Mouse (Mus musculus): ENCODE measurements around the gene Shcbp1l. TPM values are rescaled to one million over a fixed set of nuclear protein-coding genes. Genes with fewer than 3 reads are reported as not detected.
"Not testable (repeated sequence)": the region's sequence is repeated elsewhere in the genome, so short reads cannot be mapped to it uniquely, and the experiment has no call there.

Shcbp1l gene
- polyA plus RNA-seq, 1 experiment from 2014 or later = 0.41 TPM

GRCm38 (mm10) chr1:153461796-153462195 lies 36.8 kb downstream of the Shcbp1l start:
- Histone ChIP-seq H3K9me3 (no peaks in the 10 kb centered on the region), H3K27me3 (no peaks in the 10 kb centered on the region), H3K36me3 (peaks cover 81% of the 10 kb centered on the region), H3K27ac (replicated peaks) (no peak overlapping the region), H3K4me1 (no peaks in the 10 kb centered on the region), H3K9ac (replicated peaks) (no peak overlapping the region), H3K4me3 (no peak overlapping the region), H3K4me2 (replicated peaks) (no peak overlapping the region)
- 85% methylated on average over 1 of the region's 1 CpGs for WGBS
- ATAC-seq (replicated peaks) = no peak

GRCm38 (mm10) chr1:153479296-153479695 lies 54.3 kb downstream of the Shcbp1l start:
- WGBS = 75% methylated on average over 1 of the region's 1 CpGs
- H3K4me2 ChIP-seq (replicated peaks) = no peak overlapping the region
- no peak overlapping the region for H3K9ac ChIP-seq (replicated peaks)
- peaks cover 15% of the 10 kb centered on the region for H3K4me1 ChIP-seq
- no peaks in the 10 kb centered on the region for H3K27me3 ChIP-seq
- H3K27ac ChIP-seq (replicated peaks) = no peak overlapping the region
- 0 out of 2 replicates have a peak, but pooled peaks have one; percentile 43 for ATAC-seq (replicated peaks)
- H3K36me3 ChIP-seq = peaks cover 71% of the 10 kb centered on the region
- H3K4me3 ChIP-seq = no peak overlapping the region
- no peaks in the 10 kb centered on the region for H3K9me3 ChIP-seq

GRCm38 (mm10) chr1:153480386-153481024 lies 55.5 kb downstream of the Shcbp1l start:
- H3K27ac ChIP-seq (replicated peaks) = no peak overlapping the region
- peaks cover 27% of the 10 kb centered on the region for H3K4me1 ChIP-seq
- no peak overlapping the region for H3K9ac ChIP-seq (replicated peaks)
- H3K4me3 ChIP-seq = no peak overlapping the region
- peaks cover 62% of the 10 kb centered on the region for H3K36me3 ChIP-seq
- no peaks in the 10 kb centered on the region for H3K27me3 ChIP-seq
- H3K9me3 ChIP-seq = no peaks in the 10 kb centered on the region
- H3K4me2 ChIP-seq (replicated peaks) = no peak overlapping the region
- WGBS = 44% methylated on average over 1 of the region's 1 CpGs
- peak; percentile 38; the same call in 1 of the 2 replicates for ATAC-seq (replicated peaks)

- peaks cover 60% of the 10 kb centered on the region for H3K36me3 ChIP-seq
- no peak overlapping the region for H3K4me2 ChIP-seq (replicated peaks)
- peaks cover 32% of the 10 kb centered on the region for H3K4me1 ChIP-seq
- no peak for ATAC-seq (replicated peaks)
- no peaks in the 10 kb centered on the region for H3K9me3 ChIP-seq
- no peak overlapping the region for H3K4me3 ChIP-seq
- H3K27ac ChIP-seq (replicated peaks) = no peak overlapping the region
- WGBS = 85% methylated on average over 1 of the region's 1 CpGs
- no peak overlapping the region for H3K9ac ChIP-seq (replicated peaks)
- H3K27me3 ChIP-seq = no peaks in the 10 kb centered on the region
These were observed 56.1 kb downstream of the Shcbp1l start for GRCm38 (mm10) chr1:153481025-153481412.

GRCm38 (mm10) chr1:153485201-153485796 lies 60.3 kb downstream of the Shcbp1l start:
- 40% methylated on average over 2 of the region's 2 CpGs for WGBS
- Histone ChIP-seq H3K9ac (replicated peaks) (peak overlapping the region; percentile 20; the same call in 1 of the 2 replicates), H3K27ac (replicated peaks) (no peak overlapping the region), H3K4me1 (peaks cover 38% of the 10 kb centered on the region), H3K4me2 (replicated peaks) (peak overlapping the region; percentile 84), H3K36me3 (peaks cover 21% of the 10 kb centered on the region), H3K27me3 (no peaks in the 10 kb centered on the region), H3K9me3 (no peaks in the 10 kb centered on the region), H3K4me3 (peak overlapping the region; percentile 100)
- no peak for ATAC-seq (replicated peaks)

GRCm38 (mm10) chr1:153486120-153486519 lies 61.2 kb downstream of the Shcbp1l start:
- peak overlapping the region; percentile 84 for H3K4me2 ChIP-seq (replicated peaks)
- ATAC-seq (replicated peaks); H3K27ac ChIP-seq (replicated peaks); H3K27me3 ChIP-seq; H3K9me3 ChIP-seq: not testable (repeated sequence)
- H3K9ac ChIP-seq (replicated peaks) = peak overlapping the region; percentile 99
- H3K36me3 ChIP-seq = peaks cover 12% of the 10 kb centered on the region; the same call in 1 of the 2 replicates
- peak overlapping the region; percentile 100 for H3K4me3 ChIP-seq
- H3K4me1 ChIP-seq = peaks cover 38% of the 10 kb centered on the region
- 15% methylated on average over 6 of the region's 6 CpGs for WGBS

GRCm38 (mm10) chr1:153486767-153487499 lies 62.0 kb downstream of the Shcbp1l start:
- H3K9ac ChIP-seq (replicated peaks) = peak overlapping the region; percentile 99
- peak; percentile 84 for ATAC-seq (replicated peaks)
- WGBS = under 1% methylated on average over 64 of the region's 64 CpGs

GRCm38 (mm10) chr1:153487500-153487879 lies 62.5 kb downstream of the Shcbp1l start, which contains the start of gene Dhx9:
Gene Dhx9 (minus strand): TSS chr1:153487660.
- peak; percentile 88 for ATAC-seq (replicated peaks)
- H3K27ac ChIP-seq (replicated peaks) = peak within 1 kb of the TSS; percentile 98
- H3K4me2 ChIP-seq (replicated peaks) = peak within 1 kb of the TSS; percentile 84
- H3K27me3 ChIP-seq = no peaks in the 10 kb centered on the region
- peak within 1 kb of the TSS; percentile 100 for H3K4me3 ChIP-seq
- H3K9ac ChIP-seq (replicated peaks) = peak within 1 kb of the TSS; percentile 99
- H3K4me1 ChIP-seq = peaks cover 36% of the 10 kb centered on the region
- H3K36me3 ChIP-seq = peaks cover 2% of the 10 kb centered on the region; the same call in 1 of the 2 replicates
- H3K9me3 ChIP-seq = no peaks in the 10 kb centered on the region
- 0% methylated on average over 34 of the region's 35 CpGs for WGBS

More at GRCm38 (mm10) chr1:153486767-153487499, 62.0 kb downstream of the Shcbp1l start:
- H3K27ac ChIP-seq (replicated peaks) = peak overlapping the region; percentile 98
- H3K4me1 ChIP-seq = peaks cover 38% of the 10 kb centered on the region
- peaks cover 7% of the 10 kb centered on the region; the same call in 1 of the 2 replicates for H3K36me3 ChIP-seq
- no peaks in the 10 kb centered on the region for H3K9me3 ChIP-seq
- peak overlapping the region; percentile 84 for H3K4me2 ChIP-seq (replicated peaks)
- H3K4me3 ChIP-seq = peak overlapping the region; percentile 100
- H3K27me3 ChIP-seq = no peaks in the 10 kb centered on the region

- Histone ChIP-seq H3K9me3 (no peaks in the 10 kb centered on the region), H3K4me1 (peaks cover 25% of the 10 kb centered on the region), H3K4me3 (no peak overlapping the region), H3K9ac (replicated peaks) (no peak overlapping the region), H3K4me2 (replicated peaks) (no peak overlapping the region), H3K27ac (replicated peaks) (no peak overlapping the region), H3K27me3 (no peaks in the 10 kb centered on the region), H3K36me3 (no peaks in the 10 kb centered on the region)
- 51% methylated on average over 7 of the region's 7 CpGs for WGBS
- ATAC-seq (replicated peaks) = no peak
These were observed 64.2 kb downstream of the Shcbp1l start for GRCm38 (mm10) chr1:153489132-153489531.

- no peak overlapping the region for H3K9ac ChIP-seq (replicated peaks)
- no peak overlapping the region for H3K4me2 ChIP-seq (replicated peaks)
- no peaks in the 10 kb centered on the region for H3K9me3 ChIP-seq
- H3K27ac ChIP-seq (replicated peaks) = no peak overlapping the region
- H3K27me3 ChIP-seq = no peaks in the 10 kb centered on the region
- H3K4me3 ChIP-seq = no peak overlapping the region
- no peaks in the 10 kb centered on the region for H3K36me3 ChIP-seq
- 45% methylated on average over 2 of the region's 2 CpGs for WGBS
- peaks cover 21% of the 10 kb centered on the region for H3K4me1 ChIP-seq
- ATAC-seq (replicated peaks) = no peak
These were observed 64.6 kb downstream of the Shcbp1l start for GRCm38 (mm10) chr1:153489540-153489939.

GRCm38 (mm10) chr1:153489963-153490362 lies 65.0 kb downstream of the Shcbp1l start:
- Histone ChIP-seq H3K4me2 (replicated peaks) (no peak overlapping the region), H3K9ac (replicated peaks) (no peak overlapping the region), H3K36me3 (no peaks in the 10 kb centered on the region), H3K4me1 (peaks cover 17% of the 10 kb centered on the region), H3K27me3 (no peaks in the 10 kb centered on the region), H3K9me3 (no peaks in the 10 kb centered on the region), H3K27ac (replicated peaks) (no peak overlapping the region), H3K4me3 (no peak overlapping the region)
- WGBS = 94% methylated on average over 4 of the region's 4 CpGs
- no peak for ATAC-seq (replicated peaks)

- no peaks in the 10 kb centered on the region for H3K9me3 ChIP-seq
- 88% methylated on average over 2 of the region's 2 CpGs for WGBS
- no peaks in the 10 kb centered on the region for H3K27me3 ChIP-seq
- H3K27ac ChIP-seq (replicated peaks) = no peak overlapping the region
- H3K9ac ChIP-seq (replicated peaks) = no peak overlapping the region
- no peak for ATAC-seq (replicated peaks)
- peaks cover 3% of the 10 kb centered on the region; the same call in 1 of the 2 replicates for H3K4me1 ChIP-seq
- no peaks in the 10 kb centered on the region for H3K36me3 ChIP-seq
- no peak overlapping the region for H3K4me3 ChIP-seq
- H3K4me2 ChIP-seq (replicated peaks) = no peak overlapping the region
These were observed 66.4 kb downstream of the Shcbp1l start for GRCm38 (mm10) chr1:153491345-153491744.

Measured in forebrain, embryonic 15.5 days (tissue).